Mouse (Mus musculus) CH12F3 (cell line): ENCODE measurements around the gene Adar.

Experiments used
- in situ Hi-C: fragments of 300-500 bp; cut with MboI; formaldehyde crosslinking; loops from 2 replicates; pipeline ENCODE4 v1.14.3; 2020; ENCODE audit warnings: low sequenced_read_pairs

Adar gene

GRCm38 (mm10) chr3:89730350-89731331 lies 15.8 kb downstream of the Adar start:
- in situ Hi-C loops = no loop called here

GRCm38 (mm10) chr3:89732091-89732490 lies 17.3 kb downstream of the Adar start:
- in situ Hi-C loops = no loop called here

GRCm38 (mm10) chr3:89738509-89738908 lies 23.7 kb downstream of the Adar start:
- in situ Hi-C loops = no loop called here

- in situ Hi-C loops = no loop called here
Observed at GRCm38 (mm10) chr3:89752307-89752706, 37.5 kb downstream of the Adar start.

- in situ Hi-C loops = no loop called here
Observed at GRCm38 (mm10) chr3:89755283-89755682, 40.5 kb downstream of the Adar start.

GRCm38 (mm10) chr3:89757851-89758250 lies 43.0 kb downstream of the Adar start:
- in situ Hi-C loops = no loop called here

GRCm38 (mm10) chr3:89759786-89760185 lies 45.0 kb downstream of the Adar start:
- in situ Hi-C loops = no loop called here

- in situ Hi-C loops = no loop called here
Observed at GRCm38 (mm10) chr3:89764119-89764724, 49.4 kb downstream of the Adar start, which contains the start of gene Chrnb2. Gene Chrnb2, minus strand, starts transcription at chr3:89764632.

GRCm38 (mm10) chr3:89769584-89769983 lies 54.8 kb downstream of the Adar start:
- in situ Hi-C loops = no loop called here

- in situ Hi-C loops = no loop called here
Observed at GRCm38 (mm10) chr3:89770425-89771002, 55.7 kb downstream of the Adar start.

- in situ Hi-C loops = no loop called here
Observed at GRCm38 (mm10) chr3:89772588-89772967, 57.8 kb downstream of the Adar start.

GRCm38 (mm10) chr3:89772968-89773709 lies 58.3 kb downstream of the Adar start, which contains the start of gene Ube2q1:
Gene Ube2q1, plus strand, starts transcription at chr3:89773616.
- in situ Hi-C loops = no loop called here

- in situ Hi-C loops = no loop called here
Observed at GRCm38 (mm10) chr3:89773740-89774211, 59.0 kb downstream of the Adar start.

- in situ Hi-C loops = no loop called here
Observed at GRCm38 (mm10) chr3:89774236-89774960, 59.6 kb downstream of the Adar start.

- in situ Hi-C loops = no loop called here
Observed at GRCm38 (mm10) chr3:89776001-89776400, 61.2 kb downstream of the Adar start.

GRCm38 (mm10) chr3:89780102-89780501 lies 65.3 kb downstream of the Adar start:
- in situ Hi-C loops = no loop called here

GRCm38 (mm10) chr3:89781640-89782039 lies 66.8 kb downstream of the Adar start:
- in situ Hi-C loops = no loop called here

GRCm38 (mm10) chr3:89784991-89785753 lies 70.3 kb downstream of the Adar start:
- in situ Hi-C loops = loop anchor here (5.0 kb wide), 1 partner anchor 67 kb away; no protein-coding TSS in a partner anchor

- in situ Hi-C loops = loop anchor here (5.0 kb wide), 1 partner anchor 66 kb away; no protein-coding TSS in a partner anchor
Observed at GRCm38 (mm10) chr3:89786275-89786674, 71.5 kb downstream of the Adar start.
